Mouse (Mus musculus) embryonic facial prominence, embryonic 12.5 days (tissue): ENCODE data around the gene Olfr527. TPM values are rescaled to one million over a fixed set of nuclear protein-coding genes. Genes with fewer than 3 reads are reported as not detected.

Experiments
- ATAC-seq: fragments of 200-750 bp; cut with Nextera tagmentation; 2 replicates; pipeline ENCODE4 v1.8.0; 2017; ENCODE audit not compliant: insufficient number of reproducible peaks, insufficient read depth, low FRiP score, low TSS enrichment
- H3K27ac ChIP-seq: fragments of 300-500 bp; sonication (generic); 2 replicates; pipeline ENCODE4 v1.5.1; 2016; ENCODE audit warnings: mild to moderate bottlenecking
- H3K27me3 ChIP-seq: fragments of 300-500 bp; sonication (generic); 2 replicates; pipeline ENCODE4 v1.6.1; 2016; ENCODE audit warnings: mild to moderate bottlenecking, moderate library complexity
- H3K36me3 ChIP-seq: fragments of 300-500 bp; sonication (generic); 2 replicates; pipeline ENCODE4 v1.6.1; 2016; ENCODE audit warnings: mild to moderate bottlenecking
- H3K4me1 ChIP-seq: fragments of 300-500 bp; sonication (generic); 2 replicates; pipeline ENCODE4 v1.6.1; 2016
- H3K4me2 ChIP-seq: fragments of 300-500 bp; sonication (generic); replicated peaks from 2 replicates; pipeline ENCODE4 v1.6.1; 2016; ENCODE audit warnings: mild to moderate bottlenecking, moderate library complexity
- H3K4me3 ChIP-seq: fragments of 300-500 bp; sonication (generic); 2 replicates; pipeline ENCODE4 v1.5.1; 2016; ENCODE audit warnings: mild to moderate bottlenecking
- H3K9ac ChIP-seq: fragments of 300-500 bp; sonication (generic); 2 replicates; pipeline ENCODE4 v1.6.1; 2016; ENCODE audit warnings: mild to moderate bottlenecking, moderate library complexity
- H3K9me3 ChIP-seq: fragments of 300-500 bp; sonication (generic); 2 replicates; pipeline ENCODE4 v1.6.1; 2016; ENCODE audit warnings: mild to moderate bottlenecking, moderate library complexity
- WGBS: fragments of 180-500 bp; shearing (Covaris S2); methylation state at CpG from one replicate; pipeline ENCODE4 v1.1.7; 2016; 5-methylcytosine and 5-hydroxymethylcytosine counted together
- polyA plus RNA-seq: library from polyadenylated mRNA; unstranded; fragments of >200 nt; fragmentation: Nextera tagmentation; extraction: Ambion mirVana; gene quantifications from 2 replicates; pipeline ENCODE4 v1.2.1, GENCODE M21; 2016

Olfr527 gene
- polyA plus RNA-seq, result not detected in 2 replicates

DNA sequence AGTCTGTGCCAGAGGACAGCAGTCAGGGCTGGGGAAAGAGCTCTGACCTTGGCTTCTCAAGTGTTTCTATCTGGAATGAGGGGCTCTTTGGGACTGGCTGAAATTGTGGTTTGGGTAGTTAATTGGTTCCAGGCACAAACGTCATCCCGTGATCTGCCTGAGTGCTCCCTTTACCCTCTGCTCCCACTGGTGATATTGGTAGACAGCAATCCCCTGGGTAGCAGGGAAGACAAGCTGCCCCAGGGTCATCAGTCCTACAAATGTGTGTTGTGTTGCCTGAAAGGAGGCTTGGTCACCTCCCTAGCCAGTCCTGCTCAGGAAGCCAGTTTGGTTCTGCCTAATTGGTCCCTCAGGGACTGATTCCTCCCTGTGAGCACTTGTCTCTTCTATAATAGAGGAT lies at the start of gene Olfr527:
Gene Olfr527 (plus strand): TSS at position 301 of the 400 bp plus-strand sequence.
- Histone ChIP-seq H3K4me3 (no peak within 1 kb of the TSS), H3K9ac (no peak within 1 kb of the TSS), H3K36me3 (no peaks in the 10 kb centered on the region), H3K4me2 (no peak within 1 kb of the TSS), H3K27me3 (no peaks in the 10 kb centered on the region), H3K9me3 (no peaks in the 10 kb centered on the region), H3K4me1 (no peaks in the 10 kb centered on the region), H3K27ac (no peak within 1 kb of the TSS)
- ATAC-seq, result no peak
- WGBS, result 28% methylated on average over 2 of the region's 2 CpGs

DNA sequence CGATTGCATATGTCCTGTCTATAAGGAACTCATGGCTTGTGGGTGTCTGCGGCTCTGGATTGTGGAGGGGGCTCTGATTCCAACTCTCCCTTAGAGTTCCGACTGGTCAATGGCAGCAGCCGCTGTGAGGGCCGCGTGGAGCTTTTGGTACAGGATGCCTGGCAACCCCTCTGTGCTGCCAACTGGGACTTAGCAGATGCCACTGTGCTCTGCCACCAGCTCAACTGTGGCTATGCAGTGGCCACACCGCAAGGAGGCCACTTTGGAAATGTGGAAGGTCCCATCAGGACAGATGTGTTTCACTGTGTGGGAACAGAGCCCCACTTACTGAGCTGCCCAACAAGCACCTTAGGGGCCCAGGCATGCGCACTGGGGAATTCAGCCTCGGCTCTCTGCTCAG lies 38.1 kb upstream of the Olfr527 start:
- no peaks in the 10 kb centered on the region for H3K36me3 ChIP-seq
- no peak overlapping the region for H3K9ac ChIP-seq
- H3K4me3 ChIP-seq, result no peak overlapping the region
- WGBS, result 91% methylated on average over 9 of the region's 9 CpGs
- no peaks in the 10 kb centered on the region for H3K27me3 ChIP-seq
- no peaks in the 10 kb centered on the region for H3K9me3 ChIP-seq
- no peak overlapping the region for H3K27ac ChIP-seq
- H3K4me2 ChIP-seq, result no peak overlapping the region
- no peaks in the 10 kb centered on the region for H3K4me1 ChIP-seq
- ATAC-seq, result no peak

DNA sequence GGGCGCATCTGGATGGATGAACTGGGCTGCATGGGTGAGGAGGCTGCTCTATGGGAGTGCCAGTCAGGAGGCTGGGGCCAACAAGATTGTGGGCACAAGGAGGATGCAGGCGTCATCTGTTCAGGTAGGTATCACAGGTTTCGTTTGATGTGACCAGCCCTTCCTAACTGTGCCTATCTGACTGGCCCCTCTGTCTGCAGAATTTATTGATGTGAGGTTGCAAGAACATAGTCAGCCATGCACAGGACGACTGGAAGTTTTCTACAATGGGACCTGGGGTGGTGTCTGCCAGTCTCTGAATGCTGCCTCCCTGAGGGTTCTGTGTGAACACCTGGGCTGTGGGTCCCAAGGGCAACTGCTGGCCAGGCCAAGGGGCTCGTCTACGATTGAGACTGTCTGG lies 36.9 kb upstream of the Olfr527 start:
- no peak for ATAC-seq
- Histone ChIP-seq H3K4me2 (no peak overlapping the region), H3K9ac (no peak overlapping the region), H3K27ac (no peak overlapping the region), H3K4me3 (no peak overlapping the region), H3K4me1 (no peaks in the 10 kb centered on the region), H3K9me3 (no peaks in the 10 kb centered on the region), H3K27me3 (no peaks in the 10 kb centered on the region), H3K36me3 (no peaks in the 10 kb centered on the region)
- WGBS, result 73% methylated on average over 6 of the region's 6 CpGs

DNA sequence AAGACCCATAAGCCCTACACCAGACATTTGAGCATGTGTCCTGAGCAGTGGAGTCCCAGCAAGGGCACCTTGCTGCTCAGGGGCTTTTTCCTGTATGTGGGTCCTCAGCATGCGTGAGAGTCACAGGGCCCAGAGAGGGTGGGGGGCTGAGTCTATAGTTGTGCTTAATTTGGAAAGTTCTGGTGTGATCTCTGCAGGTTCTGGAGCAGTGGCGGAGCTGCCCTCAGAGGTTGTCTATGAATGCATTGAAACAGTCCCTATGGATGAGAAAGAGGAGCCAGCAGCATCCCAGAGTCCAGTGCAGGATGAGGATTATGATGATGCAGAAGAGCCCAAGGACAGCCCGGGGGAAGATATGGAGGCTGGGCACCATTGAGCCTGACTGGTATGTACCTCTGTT lies 34.4 kb upstream of the Olfr527 start:
- Histone ChIP-seq H3K9ac (no peak overlapping the region), H3K27me3 (no peaks in the 10 kb centered on the region), H3K36me3 (no peaks in the 10 kb centered on the region), H3K27ac (no peak overlapping the region), H3K4me2 (no peak overlapping the region), H3K4me3 (no peak overlapping the region), H3K9me3 (no peaks in the 10 kb centered on the region), H3K4me1 (no peaks in the 10 kb centered on the region)
- no peak for ATAC-seq
- WGBS, result 85% methylated on average over 3 of the region's 3 CpGs

DNA sequence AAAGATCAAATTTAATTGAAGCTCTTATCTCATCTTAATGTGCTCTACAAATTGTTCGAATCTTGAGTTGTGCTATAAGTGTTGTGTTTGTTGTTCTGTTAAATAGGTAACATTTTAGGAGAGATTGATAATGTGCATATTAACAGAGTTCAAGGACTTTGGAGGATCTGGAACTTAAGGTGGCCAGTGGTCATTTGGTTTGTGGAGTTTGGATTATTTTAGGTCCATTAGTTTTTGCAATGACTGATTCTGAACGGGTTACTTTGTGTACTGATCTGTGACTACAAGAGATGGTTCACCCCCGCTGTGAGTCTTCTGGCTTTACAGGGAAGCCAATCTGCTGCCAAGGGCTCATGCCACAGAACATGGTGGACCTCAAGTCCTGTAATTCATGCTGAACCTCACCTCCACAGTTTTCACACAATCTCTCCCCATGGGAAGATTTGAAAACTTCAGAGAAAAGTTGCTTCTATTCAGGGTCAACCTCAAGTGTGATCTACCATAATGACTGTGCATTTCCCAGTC lies 13.9 kb upstream of the Olfr527 start:
- Histone ChIP-seq H3K9ac (no peak overlapping the region), H3K36me3 (no peaks in the 10 kb centered on the region), H3K27ac (no peak overlapping the region), H3K27me3 (no peaks in the 10 kb centered on the region), H3K4me3 (no peak overlapping the region), H3K4me2 (no peak overlapping the region), H3K9me3 (no peaks in the 10 kb centered on the region), H3K4me1 (no peaks in the 10 kb centered on the region)
- no peak for ATAC-seq
- WGBS, result 86% methylated on average over 3 of the region's 3 CpGs

DNA sequence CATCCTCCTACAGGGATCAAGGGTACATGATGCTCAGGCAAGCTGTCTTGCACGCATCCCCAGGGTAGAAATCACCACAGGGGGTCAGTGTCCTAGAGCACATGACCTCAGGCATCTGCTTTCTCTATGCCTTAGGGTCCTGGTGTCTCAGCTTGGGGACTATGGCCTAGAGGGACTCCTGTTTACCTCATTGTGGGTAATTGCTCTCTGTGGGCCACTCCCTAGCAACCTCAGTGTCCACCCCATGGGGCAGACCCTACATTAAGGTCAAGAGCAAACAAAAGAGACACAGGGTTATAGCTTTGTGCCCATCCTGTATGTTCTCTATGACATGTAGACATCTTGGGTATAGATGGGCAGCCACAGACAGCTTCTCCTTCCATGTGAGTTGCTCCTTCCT lies 13.3 kb upstream of the Olfr527 start, which contains the start of gene Olfr525:
Gene Olfr525 (plus strand): TSS at position 301 of the 400 bp plus-strand sequence.
- no peak within 1 kb of the TSS for H3K9ac ChIP-seq
- no peaks in the 10 kb centered on the region for H3K36me3 ChIP-seq
- no peak within 1 kb of the TSS for H3K4me2 ChIP-seq
- H3K9me3 ChIP-seq, result no peaks in the 10 kb centered on the region
- H3K27ac ChIP-seq, result no peak within 1 kb of the TSS
- H3K27me3 ChIP-seq, result no peaks in the 10 kb centered on the region
- no peak within 1 kb of the TSS for H3K4me3 ChIP-seq
- WGBS, result 69% methylated on average over 1 of the region's 1 CpGs
- ATAC-seq, result no peak
- H3K4me1 ChIP-seq, result no peaks in the 10 kb centered on the region

- H3K36me3 ChIP-seq, result no peaks in the 10 kb centered on the region
- ATAC-seq, result no peak
- H3K9ac ChIP-seq, result no peak overlapping the region
Observed at GRCm38 (mm10) chr7:140321135-140321534, 12.7 kb upstream of the Olfr527 start.

GRCm38 (mm10) chr7:140329766-140330304 lies 4.0 kb upstream of the Olfr527 start:
- Histone ChIP-seq H3K4me2 (no peak overlapping the region), H3K27ac (no peak overlapping the region), H3K9ac (no peak overlapping the region), H3K4me1 (no peaks in the 10 kb centered on the region), H3K9me3 (no peaks in the 10 kb centered on the region), H3K36me3 (no peaks in the 10 kb centered on the region), H3K27me3 (no peaks in the 10 kb centered on the region), H3K4me3 (no peak overlapping the region)
- 53% methylated on average over 1 of the region's 1 CpGs for WGBS
- ATAC-seq, result no peak

More at GRCm38 (mm10) chr7:140321135-140321534, 12.7 kb upstream of the Olfr527 start:
- H3K4me2 ChIP-seq, result no peak overlapping the region
- H3K4me3 ChIP-seq, result no peak overlapping the region
- H3K9me3 ChIP-seq, result no peaks in the 10 kb centered on the region
- H3K27me3 ChIP-seq, result no peaks in the 10 kb centered on the region
- H3K4me1 ChIP-seq, result no peaks in the 10 kb centered on the region
- no peak overlapping the region for H3K27ac ChIP-seq

- H3K27ac ChIP-seq, result no peak within 1 kb of the TSS
- H3K36me3 ChIP-seq, result no peaks in the 10 kb centered on the region
- ATAC-seq, result no peak
- no peak within 1 kb of the TSS for H3K4me2 ChIP-seq
- H3K4me1 ChIP-seq, result no peaks in the 10 kb centered on the region
- H3K4me3 ChIP-seq, result no peak within 1 kb of the TSS
- H3K9ac ChIP-seq, result no peak within 1 kb of the TSS
- 74% methylated on average over 3 of the region's 3 CpGs for WGBS
- no peaks in the 10 kb centered on the region for H3K9me3 ChIP-seq
- no peaks in the 10 kb centered on the region for H3K27me3 ChIP-seq
Observed at GRCm38 (mm10) chr7:140361571-140361970, 27.8 kb downstream of the Olfr527 start, which contains the start of gene Olfr60. TSS of gene Olfr60 (minus strand) at chr7:140361671.

GRCm38 (mm10) chr7:140374300-140374699 lies 40.5 kb downstream of the Olfr527 start:
- no peaks in the 10 kb centered on the region for H3K9me3 ChIP-seq
- 71% methylated on average over 4 of the region's 4 CpGs for WGBS

DNA sequence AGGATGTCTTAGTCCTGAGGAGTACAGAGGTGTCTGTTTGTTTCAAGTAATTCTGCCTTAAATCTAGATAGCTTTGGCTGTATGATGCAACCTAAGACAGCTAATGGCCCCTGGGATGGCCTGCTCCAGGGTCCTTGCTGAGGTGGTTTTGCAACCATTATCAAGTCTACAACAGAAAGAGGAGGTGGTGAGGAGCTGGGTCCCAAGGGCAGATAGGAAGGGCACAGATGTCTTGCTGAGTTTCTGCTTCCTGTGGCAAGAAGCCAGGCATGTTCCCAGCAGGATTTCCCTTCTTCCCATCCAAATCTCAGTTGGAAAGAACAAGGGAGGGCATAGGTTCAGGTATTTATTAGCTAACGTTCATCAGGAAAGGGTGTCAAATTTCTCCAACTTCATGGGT lies 42.4 kb downstream of the Olfr527 start, which contains the start of gene Olfr530:
Gene Olfr530 (minus strand): TSS at position 101 of the 400 bp plus-strand sequence.
- Histone ChIP-seq H3K4me1 (no peaks in the 10 kb centered on the region), H3K27ac (no peak within 1 kb of the TSS), H3K27me3 (no peaks in the 10 kb centered on the region), H3K4me3 (no peak within 1 kb of the TSS), H3K4me2 (no peak within 1 kb of the TSS), H3K36me3 (no peaks in the 10 kb centered on the region), H3K9me3 (no peaks in the 10 kb centered on the region), H3K9ac (no peak within 1 kb of the TSS)
- no peak for ATAC-seq
- WGBS, result 24% methylated on average over 1 of the region's 1 CpGs

More at GRCm38 (mm10) chr7:140374300-140374699, 40.5 kb downstream of the Olfr527 start:
- H3K27me3 ChIP-seq, result no peaks in the 10 kb centered on the region
- H3K9ac ChIP-seq, result no peak overlapping the region
- H3K4me2 ChIP-seq, result no peak overlapping the region
- ATAC-seq, result no peak
- H3K36me3 ChIP-seq, result no peaks in the 10 kb centered on the region
- H3K4me3 ChIP-seq, result no peak overlapping the region
- H3K4me1 ChIP-seq, result no peaks in the 10 kb centered on the region
- H3K27ac ChIP-seq, result no peak overlapping the region

DNA sequence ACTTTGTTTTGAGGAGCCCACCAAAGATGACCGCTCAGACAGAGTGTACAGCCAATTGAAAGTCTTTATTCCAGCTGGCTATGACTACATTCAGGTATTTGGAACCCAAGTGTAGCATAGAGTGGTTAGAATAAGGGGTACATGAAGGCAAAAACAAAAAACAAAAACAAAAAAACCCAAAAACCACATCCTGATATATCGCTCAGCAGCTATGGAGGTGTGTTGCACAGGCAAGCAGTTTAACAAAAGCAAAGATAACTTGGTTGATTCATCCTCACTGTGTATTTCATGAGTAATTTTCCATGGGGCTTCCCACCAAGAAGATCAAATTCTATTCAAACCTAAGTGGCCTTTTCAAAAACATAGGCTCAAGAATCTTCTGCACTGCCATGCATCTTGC lies 43.1 kb downstream of the Olfr527 start:
- Histone ChIP-seq H3K27me3 (no peaks in the 10 kb centered on the region), H3K9me3 (no peaks in the 10 kb centered on the region), H3K36me3 (no peaks in the 10 kb centered on the region), H3K9ac (no peak overlapping the region), H3K4me3 (no peak overlapping the region), H3K4me2 (no peak overlapping the region), H3K27ac (no peak overlapping the region), H3K4me1 (no peaks in the 10 kb centered on the region)
- no peak for ATAC-seq
- 95% methylated on average over 2 of the region's 2 CpGs for WGBS
